Mouse (Mus musculus) erythroid progenitor cell, adult 5-6 weeks (primary cell): Measurements from ENCODE around the gene Msx3. TPM values are rescaled to one million over a fixed set of nuclear protein-coding genes. Genes with fewer than 3 reads are reported as not detected.

Source experiments
- ATAC-seq: replicated peaks from 2 replicates; pipeline ENCODE4 v1.8.0; 2016; ENCODE audit warnings: moderate number of reproducible peaks, mild to moderate bottlenecking, moderate TSS enrichment, inconsistent platforms; ENCODE audit not compliant: poor library complexity, low FRiP score, severe bottlenecking
- total RNA-seq, 2 experiments: library from RNA; stranded (forward) in 1 of 2; stranded (reverse) in 1 of 2; fragments of 150-400 nt in 1 of 2; fragments of 186-747, 209-891 nt in 1 of 2; gene quantifications; 2 replicates each; pipeline versions ENCODE4 v1.2.3 to v1.2.4; 2015 to 2017; ENCODE audit warnings: low replicate concordance in 2 of 2

The Msx3 gene
- total RNA-seq, 2 experiments from 2014 or later, result not detected

DNA sequence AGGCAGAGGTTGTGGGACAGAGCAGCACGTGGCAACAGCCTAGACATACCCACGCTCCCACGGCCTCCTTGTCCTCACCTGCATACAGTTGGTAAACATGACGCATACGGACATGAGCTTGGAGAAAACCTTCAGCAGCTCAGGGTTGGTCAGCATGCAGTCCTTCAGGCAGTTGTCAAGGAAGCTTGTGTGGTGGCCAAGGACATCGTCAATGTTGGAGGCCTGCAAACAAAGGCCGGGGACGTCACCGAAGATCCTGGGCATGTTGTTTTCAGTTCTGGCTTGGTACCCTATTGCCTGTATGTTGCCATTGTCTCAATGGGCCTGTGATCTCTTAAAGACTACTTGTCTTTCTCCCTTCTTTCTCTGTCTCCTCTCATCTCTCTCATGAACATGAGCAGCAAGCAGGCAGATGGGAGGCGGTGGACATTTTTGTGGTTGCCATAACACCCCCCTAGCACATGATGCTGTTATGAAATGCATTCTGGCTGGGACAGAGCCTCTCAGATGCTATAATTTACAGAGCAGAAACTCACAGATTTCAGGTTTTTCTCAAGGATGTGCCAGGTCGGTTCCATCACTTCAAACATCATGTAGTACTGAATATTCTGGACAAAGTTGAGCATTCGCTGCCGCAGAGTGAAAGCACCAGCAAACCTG lies 50.1 kb downstream of the Msx3 start:
- ATAC-seq, result no peak

Other genes starting within 250 kb of the Msx3 start
- not detected in 2 replicates for gene Adgra1, start 214.9 kb downstream of the Msx3 start, total RNA-seq (2015; ENCODE audit: low replicate concordance)
- not detected in 2 replicates for gene Adgra1, start 214.9 kb downstream of the Msx3 start, total RNA-seq (2017; ENCODE audit: low replicate concordance)
- not detected in 2 replicates for gene Kndc1, start 154.4 kb downstream of the Msx3 start, total RNA-seq (2015; ENCODE audit: low replicate concordance)
- gene Kndc1, start 154.4 kb downstream of the Msx3 start, total RNA-seq (2017; ENCODE audit: low replicate concordance), result not detected in 2 replicates
- not detected in 2 replicates for gene Utf1, start 105.3 kb downstream of the Msx3 start, total RNA-seq (2015; ENCODE audit: low replicate concordance)
- gene Utf1, start 105.3 kb downstream of the Msx3 start, total RNA-seq (2017; ENCODE audit: low replicate concordance), result not detected in 2 replicates
- not detected in 2 replicates for gene 6430531B16Rik, start 70.3 kb downstream of the Msx3 start, total RNA-seq (2015; ENCODE audit: low replicate concordance)
- gene 6430531B16Rik, start 70.3 kb downstream of the Msx3 start, total RNA-seq (2017; ENCODE audit: low replicate concordance), result not detected in 2 replicates
- gene Adam8, start 56.5 kb downstream of the Msx3 start, total RNA-seq (2015; ENCODE audit: low replicate concordance), result 9.2 and 9.4 TPM in 2 replicates
- gene Adam8, start 56.5 kb downstream of the Msx3 start, total RNA-seq (2017; ENCODE audit: low replicate concordance), result 3.3 and 5.2 TPM in 2 replicates
- gene Zfp511, start 12.7 kb downstream of the Msx3 start, total RNA-seq (2015; ENCODE audit: low replicate concordance), result 12.6 and 33.1 TPM in 2 replicates
- 4.0 and 12.8 TPM in 2 replicates for gene Zfp511, start 12.7 kb downstream of the Msx3 start, total RNA-seq (2017; ENCODE audit: low replicate concordance)
- gene Tubgcp2, start 12.4 kb downstream of the Msx3 start, total RNA-seq (2015; ENCODE audit: low replicate concordance), result 18.0 and 24.1 TPM in 2 replicates
- 26.9 and 48.3 TPM in 2 replicates for gene Tubgcp2, start 12.4 kb downstream of the Msx3 start, total RNA-seq (2017; ENCODE audit: low replicate concordance)
- not detected in 2 replicates for gene Caly, start 33.5 kb upstream of the Msx3 start, total RNA-seq (2015; ENCODE audit: low replicate concordance)
- not detected in 2 replicates for gene Caly, start 33.5 kb upstream of the Msx3 start, total RNA-seq (2017; ENCODE audit: low replicate concordance)
- gene Prap1, start 44.3 kb upstream of the Msx3 start, total RNA-seq (2015; ENCODE audit: low replicate concordance), result not detected in 2 replicates
- gene Prap1, start 44.3 kb upstream of the Msx3 start, total RNA-seq (2017; ENCODE audit: low replicate concordance), result not detected in 2 replicates
- gene Fuom, start 53.4 kb upstream of the Msx3 start, total RNA-seq (2015; ENCODE audit: low replicate concordance), result not detected in 2 replicates
- gene Fuom, start 53.4 kb upstream of the Msx3 start, total RNA-seq (2017; ENCODE audit: low replicate concordance), result not detected in 2 replicates
- 6.8 TPM in 1 of 2 replicates, not detected in the other for gene Paox, start 66.7 kb upstream of the Msx3 start, total RNA-seq (2015; ENCODE audit: low replicate concordance)
- 2.0 and 2.8 TPM in 2 replicates for gene Paox, start 66.7 kb upstream of the Msx3 start, total RNA-seq (2017; ENCODE audit: low replicate concordance)
- 16.2 and 20.1 TPM in 2 replicates for gene Echs1, start 67.4 kb upstream of the Msx3 start, total RNA-seq (2015; ENCODE audit: low replicate concordance)
- 8.6 and 12.6 TPM in 2 replicates for gene Echs1, start 67.4 kb upstream of the Msx3 start, total RNA-seq (2017; ENCODE audit: low replicate concordance)
- 7.6 TPM in 1 of 2 replicates, not detected in the other for gene Mtg1, start 88.5 kb upstream of the Msx3 start, total RNA-seq (2015; ENCODE audit: low replicate concordance)
- 1.4 TPM in 1 of 2 replicates, not detected in the other for gene Mtg1, start 88.5 kb upstream of the Msx3 start, total RNA-seq (2017; ENCODE audit: low replicate concordance)
- gene Sprn, start 105.8 kb upstream of the Msx3 start, total RNA-seq (2015; ENCODE audit: low replicate concordance), result not detected in 2 replicates
- gene Sprn, start 105.8 kb upstream of the Msx3 start, total RNA-seq (2017; ENCODE audit: low replicate concordance), result not detected in 2 replicates
- gene Olfr522, start 115.7 kb upstream of the Msx3 start, total RNA-seq (2015; ENCODE audit: low replicate concordance), result not detected in 2 replicates
- gene Olfr522, start 115.7 kb upstream of the Msx3 start, total RNA-seq (2017; ENCODE audit: low replicate concordance), result not detected in 2 replicates
- not detected in 2 replicates for gene Olfr523, start 124.1 kb upstream of the Msx3 start, total RNA-seq (2015; ENCODE audit: low replicate concordance)
- not detected in 2 replicates for gene Olfr523, start 124.1 kb upstream of the Msx3 start, total RNA-seq (2017; ENCODE audit: low replicate concordance)
- gene Olfr524, start 156.9 kb upstream of the Msx3 start, total RNA-seq (2015; ENCODE audit: low replicate concordance), result not detected in 2 replicates
- gene Olfr524, start 156.9 kb upstream of the Msx3 start, total RNA-seq (2017; ENCODE audit: low replicate concordance), result not detected in 2 replicates
- not detected in 2 replicates for gene Cd163l1, start 169.2 kb upstream of the Msx3 start, total RNA-seq (2015; ENCODE audit: low replicate concordance)
- not detected in 2 replicates for gene Cd163l1, start 169.2 kb upstream of the Msx3 start, total RNA-seq (2017; ENCODE audit: low replicate concordance)
- gene 5830411N06Rik, start 198.2 kb upstream of the Msx3 start, total RNA-seq (2015; ENCODE audit: low replicate concordance), result 0.42 TPM in 1 of 2 replicates, not detected in the other
- gene 5830411N06Rik, start 198.2 kb upstream of the Msx3 start, total RNA-seq (2017; ENCODE audit: low replicate concordance), result not detected in 2 replicates